Mouse (Mus musculus) leukemia stem cell, adult 10-12 weeks (primary cell): ENCODE results near the gene Smco1. TPM values are rescaled to one million over a fixed set of nuclear protein-coding genes. Genes with fewer than 3 reads are reported as not detected.

Experiments used
- polyA plus RNA-seq: library from polyadenylated mRNA; stranded (reverse); fragments of >175 nt; gene quantifications from 2 replicates; pipeline ENCODE4 v1.2.3, GENCODE M21; 2012; ENCODE audit warnings: low replicate concordance

Gene Smco1
- polyA plus RNA-seq = not detected in 2 replicates

DNA sequence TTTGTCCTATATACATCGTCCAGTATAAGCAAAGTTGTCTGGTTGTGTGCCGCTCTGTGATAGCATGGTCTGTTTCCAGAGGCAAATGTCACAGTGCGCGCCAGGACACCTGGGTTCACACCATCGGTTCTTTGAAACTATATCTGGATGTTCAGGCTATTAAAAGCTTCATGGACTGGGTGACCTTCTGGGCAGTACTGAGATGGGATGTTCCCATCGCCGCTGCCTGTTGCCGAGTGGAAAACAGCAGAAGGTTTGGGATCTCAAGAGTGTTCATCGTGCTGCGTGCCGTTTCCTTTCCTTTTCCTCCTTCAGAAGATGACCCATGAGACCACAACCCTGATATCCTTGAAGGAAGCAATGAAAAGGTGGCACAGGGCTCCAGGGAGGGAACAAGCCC is at the start of gene Smco1:
Smco1 (plus strand) TSS at position 178 of the 400 bp plus-strand sequence.

DNA sequence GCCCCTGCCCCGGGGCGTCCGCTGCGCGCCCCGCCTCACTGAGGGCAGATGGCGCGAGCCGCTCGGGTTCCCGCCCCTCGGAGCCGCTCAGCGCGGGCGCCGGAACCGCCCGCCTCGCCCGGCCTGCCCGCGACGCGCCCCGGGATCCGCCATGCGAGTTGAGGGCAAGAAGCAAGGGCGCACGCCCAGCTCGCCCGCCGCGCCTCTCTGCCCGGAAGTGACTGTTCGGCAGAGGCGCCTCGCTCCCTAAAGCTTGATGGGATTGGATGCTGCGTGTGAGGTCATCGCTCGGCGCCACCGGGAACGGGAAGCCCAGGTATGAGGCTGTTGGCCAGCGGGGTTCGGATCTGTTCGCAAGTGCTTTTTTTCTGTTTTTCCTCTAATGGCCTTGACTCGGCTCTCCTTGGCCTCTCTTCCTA is 24.3 kb upstream of the Smco1 start, which contains the start of the genes Fbxo45 and Wdr53:
Fbxo45 (minus strand) TSS at position 207 of the 419 bp plus-strand sequence.
Wdr53 (plus strand) TSS at position 276 of the 419 bp plus-strand sequence.

DNA sequence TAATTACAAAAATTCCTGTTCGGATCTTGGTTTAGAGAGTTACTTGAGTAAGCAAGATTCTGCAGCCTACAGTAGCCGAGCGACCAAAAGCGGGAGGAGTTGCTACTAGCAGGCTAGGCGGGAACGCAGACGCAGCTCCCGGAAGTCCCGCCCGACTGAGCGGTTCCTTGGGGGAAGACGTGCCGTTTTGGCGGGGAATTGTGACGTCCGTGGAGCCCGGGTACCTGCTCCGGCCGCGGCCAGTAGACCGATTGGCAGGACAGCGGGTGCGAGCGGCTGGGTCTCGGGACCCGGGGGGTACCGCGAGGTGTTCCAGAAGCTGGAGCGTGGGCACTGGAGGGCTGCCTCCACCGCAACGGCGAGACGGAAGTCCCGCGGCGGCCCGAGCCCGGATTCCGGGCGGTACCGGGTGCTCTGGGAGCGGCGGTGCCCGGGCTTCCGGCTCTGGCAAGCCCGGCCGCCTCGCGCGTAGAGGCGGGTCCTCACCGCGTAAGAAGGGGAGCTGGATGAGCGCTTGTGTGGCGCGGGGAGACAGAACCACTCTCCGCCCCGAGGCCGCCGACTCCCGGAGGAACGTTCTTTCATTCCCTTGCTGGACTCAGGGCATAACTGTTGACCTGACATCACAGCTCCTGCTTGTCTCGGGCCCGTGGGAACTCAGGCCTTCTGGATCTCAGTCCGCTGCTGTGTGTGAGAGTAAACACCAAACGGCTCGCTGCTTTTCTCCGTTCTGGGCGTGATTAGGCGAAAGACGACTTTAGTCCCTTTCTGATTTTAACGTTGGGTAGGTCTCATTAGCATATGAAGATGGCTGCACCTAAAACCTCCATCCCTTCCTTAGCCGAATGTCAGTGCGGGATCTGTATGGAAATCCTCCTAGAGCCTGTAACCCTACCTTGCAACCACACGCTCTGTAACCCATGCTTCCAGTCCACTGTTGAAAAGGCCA is 6.3 kb downstream of the Smco1 start, which contains the start of gene Rnf168:
Rnf168 (plus strand) TSS at position 152 of the 949 bp plus-strand sequence.

Other genes with a start within 250 kb of the Smco1 start
- 48.6 and 50.2 TPM in 2 replicates for gene Pak2, start 192.1 kb upstream of the Smco1 start, polyA plus RNA-seq
- gene Pigx, start 171.7 kb upstream of the Smco1 start, polyA plus RNA-seq = 32.2 and 33.9 TPM in 2 replicates
- gene Cep19, start 171.7 kb upstream of the Smco1 start, polyA plus RNA-seq = 4.2 and 4.8 TPM in 2 replicates
- gene Nrros, start 105.9 kb upstream of the Smco1 start, polyA plus RNA-seq = 81.8 and 118 TPM in 2 replicates
- gene Bex6, start 91.6 kb upstream of the Smco1 start, polyA plus RNA-seq = not detected in 2 replicates
- gene Fbxo45, start 24.3 kb upstream of the Smco1 start, polyA plus RNA-seq = 3.5 and 4.8 TPM in 2 replicates
- gene Wdr53, start 24.2 kb upstream of the Smco1 start, polyA plus RNA-seq = 5.9 TPM in 2 replicates
- gene Rnf168, start 6.0 kb downstream of the Smco1 start, polyA plus RNA-seq = 8.2 and 12.7 TPM in 2 replicates
- gene Ubxn7, start 60.8 kb downstream of the Smco1 start, polyA plus RNA-seq = 1.1 and 2.5 TPM in 2 replicates
- not detected in 2 replicates for gene Tm4sf19, start 129.0 kb downstream of the Smco1 start, polyA plus RNA-seq
- gene Tctex1d2, start 148.2 kb downstream of the Smco1 start, polyA plus RNA-seq = 2.0 TPM in 1 of 2 replicates, not detected in the other
- gene Pcyt1a, start 159.5 kb downstream of the Smco1 start, polyA plus RNA-seq = 18.9 and 107 TPM in 2 replicates
- gene Slc51a, start 216.4 kb downstream of the Smco1 start, polyA plus RNA-seq = 0.51 TPM in 1 of 2 replicates, not detected in the other
- not detected in 2 replicates for gene Zdhhc19, start 224.8 kb downstream of the Smco1 start, polyA plus RNA-seq